Mouse (Mus musculus) brain, embryonic 18.5 days (tissue): Measurements from ENCODE around the gene Nova2.
A peak's percentile ranks its signal among the peaks of the same experiment; 100 is the strongest.

Source experiments
- DNase-seq: peaks from one replicate; pipeline ENCODE4 v3.0.0-alpha.2; 2012; ENCODE audit warnings: low read depth, low spot score

The Nova2 gene

DNA sequence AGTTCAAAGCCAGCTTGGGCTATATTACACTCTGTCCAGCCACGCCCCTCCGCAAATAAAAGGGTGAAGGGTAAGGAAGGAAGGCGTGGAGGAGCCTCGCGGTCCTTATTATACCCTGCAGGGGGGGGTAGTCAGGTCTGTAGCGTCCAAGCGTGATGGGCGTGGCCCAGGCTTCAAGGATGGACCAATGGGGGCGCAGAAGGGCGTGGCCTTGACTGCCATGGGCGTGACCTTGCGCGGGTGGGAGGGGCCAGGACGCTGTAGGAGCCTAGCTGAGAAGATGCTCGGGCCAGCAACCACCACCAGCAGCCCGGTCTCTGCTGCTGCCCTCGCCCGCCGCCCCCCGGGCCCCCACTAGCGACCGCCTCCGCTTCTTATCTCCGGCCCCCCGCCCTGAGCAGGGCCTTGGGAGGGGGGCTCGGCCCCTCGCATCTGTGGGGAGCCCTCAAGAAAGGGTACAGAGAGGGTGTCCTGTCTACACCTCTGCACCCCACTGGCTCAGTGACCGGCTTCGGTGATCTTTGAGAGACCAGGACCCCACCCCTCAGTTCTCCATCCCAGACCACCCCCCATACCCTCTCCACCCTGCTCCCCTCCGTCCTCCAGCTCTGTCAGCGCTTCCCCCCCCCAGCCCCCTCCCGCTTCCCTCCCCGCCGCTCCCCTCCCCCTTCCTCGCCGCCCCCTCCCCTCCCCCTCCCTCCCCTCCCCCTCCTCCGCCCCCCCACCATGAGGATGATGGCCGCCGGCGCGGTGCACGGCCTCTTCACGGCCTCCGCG lies at the start of gene Nova2:
TSS of gene Nova2 (plus strand) at position 727 of the 777 bp plus-strand sequence.
- DNase-seq: peak; percentile 92

DNA sequence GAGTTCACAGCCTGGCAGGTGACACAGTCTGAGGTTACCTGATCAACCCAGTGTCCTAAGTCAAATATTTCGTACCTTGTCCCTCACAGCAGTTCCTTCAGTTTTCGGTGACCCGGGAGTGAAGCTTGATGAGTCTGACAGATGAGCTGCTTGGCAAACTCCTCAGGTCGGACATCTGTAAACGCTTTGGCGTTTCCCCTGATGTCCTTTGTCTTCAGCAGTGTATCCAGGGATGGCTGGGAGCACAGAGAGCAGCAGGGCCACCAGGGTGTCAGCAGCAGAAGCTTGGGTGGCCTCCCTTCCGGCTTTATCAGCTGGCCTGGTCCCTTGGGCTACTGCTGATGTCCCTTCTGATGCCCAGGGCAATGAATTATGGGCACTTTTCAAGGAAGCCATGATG lies 47.0 kb upstream of the Nova2 start:
- no peak for DNase-seq

DNA sequence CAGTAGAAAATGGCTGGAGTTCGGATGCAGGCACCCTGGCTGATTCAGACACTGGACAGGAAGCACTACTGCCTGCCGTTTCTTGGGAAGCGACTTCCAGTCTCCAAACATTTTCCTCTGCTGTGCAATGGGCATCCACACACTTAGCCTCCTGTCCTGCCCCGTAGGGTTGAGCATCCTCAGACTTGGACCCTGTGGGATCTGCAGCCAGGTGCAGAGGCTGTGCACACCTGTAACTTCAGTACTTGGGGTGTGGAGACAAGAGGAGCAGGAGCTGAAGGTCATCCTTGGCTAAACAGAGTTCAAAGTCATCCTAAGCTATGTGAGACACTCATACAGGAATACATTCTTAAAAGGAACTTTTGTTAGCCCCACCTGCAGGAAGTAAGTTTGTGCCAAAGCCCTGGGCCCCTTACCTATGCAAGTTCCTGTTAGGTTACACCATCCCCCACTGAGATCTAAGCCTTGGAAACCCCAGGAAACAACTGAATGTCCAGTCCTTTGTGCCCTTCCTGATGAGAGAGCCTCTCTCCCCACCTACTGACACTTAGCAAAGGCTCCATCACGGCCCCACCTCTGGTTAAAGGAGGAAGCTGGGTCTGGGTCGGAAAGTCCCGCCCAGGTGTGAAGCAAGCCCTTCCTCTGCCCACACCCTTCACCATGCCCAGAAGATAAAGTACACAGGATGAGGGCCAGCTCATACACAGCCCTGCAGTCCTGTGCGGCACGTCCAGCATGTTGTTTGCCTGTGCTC lies 41.5 kb upstream of the Nova2 start:
- no peak for DNase-seq

- no peak for DNase-seq
Observed at GRCm38 (mm10) chr7:18884745-18885422, 40.8 kb upstream of the Nova2 start.

- no peak for DNase-seq
Observed at GRCm38 (mm10) chr7:18886963-18887362, 38.7 kb upstream of the Nova2 start.

- no peak for DNase-seq
Observed at GRCm38 (mm10) chr7:18890848-18891247, 34.8 kb upstream of the Nova2 start.

- DNase-seq: peak; percentile 57
Observed at GRCm38 (mm10) chr7:18891872-18892599, 33.7 kb upstream of the Nova2 start.

DNA sequence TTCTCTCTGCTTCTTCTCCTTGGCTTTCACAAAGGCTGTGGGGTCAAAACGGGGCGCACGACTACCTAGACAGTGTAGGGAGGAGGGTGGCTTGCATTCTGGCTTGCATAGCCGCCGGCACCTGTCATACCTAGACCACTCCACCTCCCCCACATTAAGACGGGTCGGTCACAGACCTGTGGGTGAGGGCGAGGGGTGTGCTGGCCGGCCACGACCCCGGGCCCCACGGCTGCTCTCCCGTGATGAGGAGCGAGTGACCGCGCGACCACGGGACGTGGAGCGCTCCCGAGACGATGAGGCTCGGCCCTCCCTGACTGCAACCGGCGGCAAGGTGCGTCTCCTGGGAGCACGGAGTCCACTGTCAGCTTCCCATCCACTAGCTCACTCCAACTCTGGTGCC lies 32.7 kb upstream of the Nova2 start:
- no peak for DNase-seq

GRCm38 (mm10) chr7:18893651-18894430 lies 31.8 kb upstream of the Nova2 start:
- no peak for DNase-seq

DNA sequence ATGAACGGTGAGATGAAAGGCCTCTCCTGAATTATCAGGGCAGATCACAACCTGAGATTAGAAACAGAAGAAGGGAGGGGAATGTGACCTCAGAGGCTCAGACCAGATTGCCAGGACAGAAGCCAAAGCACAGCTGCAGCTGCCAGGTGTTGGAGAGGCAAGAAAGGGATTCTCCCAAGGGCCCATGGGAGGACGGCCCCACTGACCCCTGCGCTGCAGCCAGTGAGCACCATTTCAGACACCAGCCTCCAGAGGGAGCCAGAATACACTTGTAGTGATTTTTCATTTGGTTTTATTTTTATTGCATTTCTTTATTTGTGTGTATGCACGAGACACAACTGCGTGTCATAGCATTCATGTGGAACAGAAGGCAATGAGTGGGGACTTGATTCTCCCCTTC lies 29.2 kb upstream of the Nova2 start:
- no peak for DNase-seq

- DNase-seq: no peak
Observed at GRCm38 (mm10) chr7:18900513-18900912, 25.2 kb upstream of the Nova2 start.

DNA sequence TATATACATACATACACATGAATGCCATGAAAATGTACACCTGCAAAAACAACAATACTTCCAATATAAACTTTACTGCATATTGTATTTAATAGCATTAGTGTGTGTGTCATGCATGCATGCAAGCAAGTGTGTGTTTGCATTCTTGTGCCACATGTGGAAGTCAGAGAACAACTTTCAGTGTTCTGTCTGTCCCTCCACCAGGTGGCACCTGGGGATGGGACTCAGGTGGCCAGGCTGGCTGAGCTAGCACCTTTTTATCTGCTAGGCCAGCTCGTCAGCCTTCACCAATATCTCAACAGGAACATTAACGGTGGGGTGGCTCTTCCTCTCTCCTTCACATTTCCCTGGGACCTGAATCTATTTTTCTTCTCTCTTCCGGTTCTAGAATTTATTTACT lies 23.2 kb upstream of the Nova2 start:
- no peak for DNase-seq

DNA sequence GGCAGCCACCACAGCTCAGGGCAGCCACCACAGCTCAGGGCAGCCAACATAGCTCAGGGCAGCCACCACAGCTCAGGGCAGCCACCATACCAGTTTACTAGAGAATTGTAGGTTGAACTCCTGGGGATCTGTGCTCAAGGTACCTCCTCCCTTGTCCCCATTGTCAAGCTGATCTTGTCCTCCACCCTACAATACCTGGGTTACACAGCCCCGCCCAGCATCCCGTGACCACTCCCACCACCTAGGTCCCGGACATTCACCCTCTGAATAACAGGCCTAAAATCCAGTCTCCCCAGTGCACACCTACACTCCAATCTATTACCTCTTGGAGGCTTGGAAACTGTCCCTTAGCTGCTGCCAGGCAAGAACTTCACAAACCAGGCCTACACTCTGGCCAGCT lies 20.7 kb upstream of the Nova2 start:
- no peak for DNase-seq

DNA sequence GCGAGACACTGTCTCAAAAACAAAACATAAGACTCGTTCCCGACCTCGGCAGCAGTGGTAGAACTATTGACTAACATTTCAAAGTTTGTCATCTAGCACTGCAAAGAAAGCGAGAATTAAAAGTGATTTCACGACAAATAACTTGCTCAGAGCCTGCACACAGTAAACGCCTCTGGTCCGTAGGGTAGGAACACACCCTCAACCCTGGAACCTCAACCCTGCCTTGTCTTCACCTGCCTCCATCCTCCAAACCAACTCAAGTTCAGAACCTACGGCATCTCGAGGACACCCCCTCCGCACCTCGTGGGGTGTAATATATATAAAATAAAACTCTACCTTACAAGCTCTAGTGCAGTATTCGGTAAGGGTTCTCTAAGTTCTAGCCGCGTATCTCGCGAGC lies 15.9 kb upstream of the Nova2 start:
- no peak for DNase-seq

GRCm38 (mm10) chr7:18910241-18910831 lies 15.4 kb upstream of the Nova2 start, which contains the start of gene Ccdc61:
Ccdc61 (minus strand) TSS chr7:18910415.
- peak; percentile 99 for DNase-seq

GRCm38 (mm10) chr7:18916254-18916653 lies 9.4 kb upstream of the Nova2 start:
- no peak for DNase-seq

GRCm38 (mm10) chr7:18917931-18918330 lies 7.8 kb upstream of the Nova2 start:
- DNase-seq: no peak

DNA sequence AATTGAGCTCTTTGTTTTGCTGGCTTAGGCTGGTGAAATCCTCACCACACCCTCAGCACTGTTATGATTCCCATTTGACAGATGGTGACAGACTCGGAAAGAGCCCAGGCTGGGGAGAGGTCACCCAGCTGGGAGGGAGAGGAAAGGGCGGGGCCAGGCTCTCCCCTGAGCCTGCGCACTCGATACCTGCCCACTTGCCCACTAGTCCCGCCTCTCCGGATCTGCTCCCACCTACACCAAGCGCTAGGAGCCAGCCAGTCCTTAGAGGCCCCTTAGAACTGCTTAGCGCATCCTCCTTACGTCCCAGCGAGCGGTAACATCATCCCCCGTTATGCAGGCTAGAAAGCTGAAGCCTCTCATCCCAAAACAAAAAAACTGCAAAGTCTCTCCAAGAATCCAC lies 4.6 kb upstream of the Nova2 start:
- DNase-seq: no peak

DNA sequence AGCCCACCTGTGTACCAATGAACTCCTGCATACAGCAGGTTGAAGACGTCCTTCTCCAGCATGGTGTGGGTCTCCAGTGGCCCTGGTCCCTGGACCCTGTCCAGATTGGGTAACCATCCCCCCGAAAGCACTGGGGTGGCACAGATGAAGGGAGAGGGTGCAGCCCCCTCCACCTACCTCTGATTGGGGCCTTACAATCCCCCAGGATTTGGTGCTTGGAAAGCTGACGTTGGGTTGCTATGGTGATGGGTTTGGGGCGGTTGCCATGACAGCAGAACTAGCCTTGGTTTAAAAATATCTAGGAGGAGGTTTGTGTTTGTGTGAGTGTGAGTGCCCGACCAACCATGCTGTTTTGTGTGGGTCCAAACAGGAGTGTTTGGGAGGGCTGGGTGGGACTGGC lies 2.9 kb upstream of the Nova2 start:
- DNase-seq: peak; percentile 74

- no peak for DNase-seq
Observed at GRCm38 (mm10) chr7:18923267-18923666, 2.4 kb upstream of the Nova2 start.
